Mouse (Mus musculus) T-helper 1 cell (primary cell): Measurements from ENCODE around the gene Gm17334.
"Not testable (repeated sequence)": the region's sequence is repeated elsewhere in the genome, so short reads cannot be mapped to it uniquely, and the experiment has no call there.

Experiments
- in situ Hi-C: fragments of 300-600 bp; cut with MboI, MseI; formaldehyde crosslinking; loops from one replicate; pipeline ENCODE4 v1.15.1; 2025; ENCODE audit warnings: high pct_unique_total_duplicates

The Gm17334 gene

GRCm38 (mm10) chr11:53771001-53771744 lies 1.8 kb downstream of the Gm17334 start:
- in situ Hi-C loops = no loop called here

GRCm38 (mm10) chr11:53770125-53770791 lies 2.7 kb downstream of the Gm17334 start:
- in situ Hi-C loops = no loop called here

GRCm38 (mm10) chr11:53769760-53770124 lies 3.2 kb downstream of the Gm17334 start, which contains the start of gene Irf1:
Gene Irf1, plus strand, starts transcription at chr11:53770014.
- in situ Hi-C loops = no loop called here

- in situ Hi-C loops = no loop called here
Measured at GRCm38 (mm10) chr11:53769185-53769576, 3.8 kb downstream of the Gm17334 start.

GRCm38 (mm10) chr11:53768422-53769184 lies 4.4 kb downstream of the Gm17334 start:
- in situ Hi-C loops = no loop called here

- in situ Hi-C loops = loop anchor here (5.0 kb wide), 1 partner anchor 78 kb away; no protein-coding TSS in a partner anchor
Measured at GRCm38 (mm10) chr11:53764581-53764980, 8.4 kb downstream of the Gm17334 start.

- in situ Hi-C loops = loop anchor here (5.0 kb wide), 1 partner anchor 79 kb away; no protein-coding TSS in a partner anchor
Measured at GRCm38 (mm10) chr11:53763496-53764140, 9.4 kb downstream of the Gm17334 start.

GRCm38 (mm10) chr11:53762827-53763495 lies 10.0 kb downstream of the Gm17334 start:
- in situ Hi-C loops = loop anchor here (5.0 kb wide), 1 partner anchor 79 kb away; no protein-coding TSS in a partner anchor

- in situ Hi-C loops = loop anchor here (5.0 kb wide), 1 partner anchor 80 kb away; no protein-coding TSS in a partner anchor
Measured at GRCm38 (mm10) chr11:53762426-53762825, 10.6 kb downstream of the Gm17334 start.

- in situ Hi-C loops = loop anchor here (5.0 kb wide), 1 partner anchor 80 kb away; no protein-coding TSS in a partner anchor
Measured at GRCm38 (mm10) chr11:53761822-53762221, 11.2 kb downstream of the Gm17334 start.

- in situ Hi-C loops = loop anchor here (5.0 kb wide), 1 partner anchor 81 kb away; no protein-coding TSS in a partner anchor
Measured at GRCm38 (mm10) chr11:53761284-53761683, 11.7 kb downstream of the Gm17334 start.

- in situ Hi-C loops = loop anchor here (5.0 kb wide), 1 partner anchor 83 kb away; no protein-coding TSS in a partner anchor
Measured at GRCm38 (mm10) chr11:53759545-53760406, 13.2 kb downstream of the Gm17334 start.

- in situ Hi-C loops = no loop called here
Measured at GRCm38 (mm10) chr11:53758791-53759351, 14.1 kb downstream of the Gm17334 start.

- in situ Hi-C loops = not testable (repeated sequence)
Measured at GRCm38 (mm10) chr11:53758033-53758432, 15.0 kb downstream of the Gm17334 start.

- in situ Hi-C loops = no loop called here
Measured at GRCm38 (mm10) chr11:53757612-53758011, 15.4 kb downstream of the Gm17334 start.

GRCm38 (mm10) chr11:53755011-53755595 lies 17.9 kb downstream of the Gm17334 start:
- in situ Hi-C loops = no loop called here

- in situ Hi-C loops = no loop called here
Measured at GRCm38 (mm10) chr11:53749716-53750352, 23.2 kb downstream of the Gm17334 start.

- in situ Hi-C loops = no loop called here
Measured at GRCm38 (mm10) chr11:53749306-53749705, 23.7 kb downstream of the Gm17334 start.

- in situ Hi-C loops = no loop called here
Measured at GRCm38 (mm10) chr11:53748614-53749013, 24.4 kb downstream of the Gm17334 start.
